Mouse (Mus musculus): ENCODE data around the gene Fam126a. TPM values are rescaled to one million over a fixed set of nuclear protein-coding genes. Genes with fewer than 3 reads are reported as not detected.
A peak's percentile ranks its signal among the peaks of the same experiment; 100 is the strongest.

Gene Fam126a
- total RNA-seq (2021): 10 to 100 TPM; 57.8 to 70.4 TPM

DNA sequence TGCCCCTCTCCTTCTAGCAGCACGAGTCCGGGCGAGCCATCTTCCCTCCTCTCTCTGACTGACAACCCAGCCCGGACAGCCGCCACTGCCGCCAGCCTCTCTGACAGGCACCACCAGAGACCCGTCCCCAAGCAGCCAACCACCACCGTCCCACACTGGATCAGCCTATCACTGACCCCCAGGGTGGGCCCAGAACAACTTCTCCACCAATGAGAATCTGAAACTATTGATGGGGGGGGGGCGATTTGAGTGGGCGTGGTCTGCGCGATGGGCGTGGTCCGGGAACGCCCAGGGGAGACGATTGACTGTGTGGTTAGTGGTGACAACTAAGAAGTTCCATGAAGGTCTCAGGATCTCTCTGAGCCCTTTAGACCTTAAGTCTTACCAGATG lies at the start of gene Fam126a:
Gene Fam126a, minus strand, starts transcription at position 112 of the 391 bp plus-strand sequence.
- intact Hi-C loops (cut with DNase I): loop anchor here (5.0 kb wide), 1 partner anchor 138 kb away; no protein-coding TSS in a partner anchor
- peak; percentile 95 to 97 for DNase-seq

- no peak for DNase-seq
- intact Hi-C loops (cut with DNase I): loop anchor here (2.0 kb wide), 1 partner anchor 224 kb away; no protein-coding TSS in a partner anchor
These were observed 48.1 kb upstream of the Fam126a start for GRCm38 (mm10) chr5:24078420-24079179.

DNA sequence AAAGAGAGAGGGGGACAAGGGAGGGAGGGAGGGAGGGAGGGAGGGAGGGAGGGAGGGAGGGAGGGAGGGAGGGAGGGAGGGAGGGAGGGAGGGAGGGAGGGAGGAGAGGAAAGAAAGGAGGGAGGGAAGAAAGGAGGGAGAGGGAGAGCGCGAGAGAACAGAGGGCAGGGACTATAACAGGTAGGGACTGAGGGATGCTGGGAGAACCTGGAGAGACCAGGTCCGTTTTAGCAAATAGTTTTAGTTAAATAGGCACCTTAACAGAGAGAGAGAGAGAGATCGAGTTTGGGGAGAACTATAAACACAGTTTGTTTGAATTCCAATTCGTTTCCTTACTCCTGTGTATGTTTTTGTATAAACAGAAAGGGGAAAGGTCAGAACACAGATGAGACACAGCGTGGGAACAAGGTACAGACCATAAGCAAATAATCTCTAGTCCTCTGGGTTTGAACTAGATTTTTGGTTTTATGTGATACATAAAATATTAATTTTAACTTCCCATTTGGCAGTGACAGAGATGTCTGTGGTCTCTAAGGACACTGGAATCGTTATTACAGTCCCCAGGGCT lies 47.3 kb upstream of the Fam126a start:
- intact Hi-C loops (cut with DNase I): loop anchor here (1.0 to 2.0 kb wide), 4 partner anchors 49 to 223 kb away; no protein-coding TSS in a partner anchor
- DNase-seq: no peak

GRCm38 (mm10) chr5:24076986-24077718 lies 46.7 kb upstream of the Fam126a start:
- intact Hi-C loops (cut with DNase I): loop anchor here (1.0 to 2.0 kb wide), 3 partner anchors 48 to 187 kb away; no protein-coding TSS in a partner anchor
- peak; percentile 84 to 87 for DNase-seq

- intact Hi-C loops (cut with DNase I): no loop called here
- no peak for DNase-seq
These were observed 41.5 kb upstream of the Fam126a start for GRCm38 (mm10) chr5:24072031-24072430.

- no peak for DNase-seq
- intact Hi-C loops (cut with DNase I): no loop called here
These were observed 38.5 kb upstream of the Fam126a start for GRCm38 (mm10) chr5:24068955-24069354.

DNA sequence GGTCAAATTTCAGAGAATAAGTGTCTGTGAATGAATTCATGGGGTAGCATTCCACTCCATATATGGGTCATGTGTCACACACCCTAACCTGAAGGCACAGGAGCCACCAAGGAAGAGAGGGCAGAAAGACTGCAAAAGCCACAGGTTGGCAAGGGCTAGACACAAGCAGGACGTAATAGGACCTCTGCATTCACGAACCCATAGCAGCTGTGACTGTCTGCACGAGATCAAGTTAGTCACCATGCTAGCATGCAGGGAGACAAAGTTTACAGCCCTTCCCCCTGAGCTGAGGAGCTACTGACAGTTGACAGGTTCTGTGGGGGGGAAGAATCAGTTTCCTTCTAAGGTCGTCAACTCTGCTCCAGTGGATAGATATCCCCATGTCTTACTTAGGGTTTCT lies 33.1 kb upstream of the Fam126a start:
- intact Hi-C loops (cut with DNase I): no loop called here
- DNase-seq: no peak

DNA sequence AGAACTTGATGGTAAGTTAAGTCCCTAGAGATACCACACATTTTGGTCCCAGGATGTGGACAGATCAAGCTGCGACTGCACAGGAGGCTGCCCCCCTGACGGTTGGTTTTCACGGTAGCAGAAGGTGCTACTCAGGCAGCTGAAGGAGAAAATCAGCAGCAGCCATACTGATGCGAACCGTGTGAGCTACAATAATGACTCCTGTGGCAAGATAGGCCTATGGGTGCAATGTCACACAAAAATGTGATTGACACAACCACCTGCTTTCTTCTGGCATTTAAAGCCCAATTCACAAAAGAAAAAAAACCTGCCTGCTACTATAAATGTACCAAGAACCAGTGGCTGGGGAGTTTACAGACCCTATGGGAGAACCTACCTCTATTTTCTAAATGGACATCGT lies 32.5 kb upstream of the Fam126a start:
- intact Hi-C loops (cut with DNase I): no loop called here
- no peak for DNase-seq

DNA sequence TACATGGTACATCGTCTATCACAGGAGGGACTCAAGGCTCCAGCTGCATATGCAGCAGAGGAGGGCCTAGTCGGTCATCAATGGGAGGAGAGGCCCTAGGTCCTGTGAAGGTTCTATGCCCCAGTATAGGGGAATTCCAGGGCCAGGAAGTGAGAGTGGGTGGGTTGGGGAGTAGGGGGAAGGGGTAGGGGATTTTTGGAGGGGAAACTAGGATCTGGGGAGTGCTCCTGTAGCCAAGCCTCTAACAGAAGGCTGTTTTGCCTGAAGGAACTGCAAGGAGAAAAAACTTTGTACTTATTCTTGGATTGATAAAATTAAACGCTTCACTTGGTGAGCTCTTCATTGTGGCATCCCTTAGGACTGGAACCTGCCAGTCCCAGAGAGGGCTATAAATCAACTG lies 30.5 kb upstream of the Fam126a start:
- intact Hi-C loops (cut with DNase I): no loop called here
- no peak for DNase-seq

DNA sequence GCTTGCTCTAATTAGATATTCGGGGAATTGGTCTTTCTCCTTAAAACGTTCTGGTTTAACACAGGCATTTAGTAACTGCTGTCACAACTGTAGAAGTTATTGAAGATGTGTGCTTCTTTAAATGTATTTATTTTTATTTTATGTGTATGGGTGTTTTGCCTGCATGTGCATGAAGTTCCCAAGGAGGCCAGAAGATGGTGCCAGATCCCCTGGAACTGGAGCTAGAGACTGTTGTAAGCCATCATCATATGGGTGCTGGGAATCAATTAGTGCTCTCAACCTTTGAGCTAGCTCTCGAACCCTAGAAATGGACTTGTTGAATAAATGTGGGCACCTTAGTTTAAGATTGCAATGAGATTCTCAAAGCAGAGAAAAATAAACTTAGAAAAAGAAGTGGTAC lies 27.1 kb upstream of the Fam126a start:
- no peak for DNase-seq

DNA sequence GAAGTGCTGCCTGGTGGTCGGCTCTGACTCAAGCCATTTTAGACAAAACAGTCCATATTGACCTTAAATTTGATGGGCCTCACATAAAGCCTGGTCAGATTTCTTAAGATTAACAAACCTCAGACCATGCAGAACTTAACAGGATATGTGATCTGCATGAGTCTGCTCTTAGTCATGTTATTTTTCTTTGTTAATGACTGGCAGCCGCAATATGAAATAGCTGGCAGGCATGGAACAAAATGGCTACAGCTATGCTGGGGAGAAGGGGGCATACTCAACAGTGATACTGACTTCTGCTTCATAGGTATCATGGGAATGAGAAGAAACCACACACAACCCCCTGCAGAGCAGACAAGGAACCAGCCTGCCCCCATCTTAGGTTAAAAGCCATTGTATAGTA lies 26.4 kb upstream of the Fam126a start:
- DNase-seq: no peak
- intact Hi-C loops (cut with DNase I): no loop called here

More for the DNA sequence above, 27.1 kb upstream of the Fam126a start:
- intact Hi-C loops (cut with DNase I): no loop called here

DNA sequence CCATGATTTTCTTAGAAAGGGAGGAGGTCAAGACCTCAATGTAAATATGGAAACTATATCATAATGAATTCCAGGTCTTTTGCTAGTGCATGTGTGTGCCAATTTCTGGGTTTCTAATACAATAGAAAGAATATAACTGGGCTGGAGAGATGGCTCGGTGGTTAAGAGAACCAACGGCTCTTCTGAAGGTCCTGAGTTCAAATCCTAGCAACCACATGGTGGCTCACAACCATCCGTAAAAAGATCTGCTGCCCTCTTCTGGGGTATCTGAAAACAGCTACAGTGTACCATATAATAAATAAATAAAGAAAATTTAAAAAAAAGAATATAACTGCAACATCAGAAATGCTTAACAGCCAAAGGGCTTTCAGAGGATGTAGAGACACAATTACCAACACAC lies 23.9 kb upstream of the Fam126a start:
- DNase-seq: no peak
- intact Hi-C loops (cut with DNase I): no loop called here

DNA sequence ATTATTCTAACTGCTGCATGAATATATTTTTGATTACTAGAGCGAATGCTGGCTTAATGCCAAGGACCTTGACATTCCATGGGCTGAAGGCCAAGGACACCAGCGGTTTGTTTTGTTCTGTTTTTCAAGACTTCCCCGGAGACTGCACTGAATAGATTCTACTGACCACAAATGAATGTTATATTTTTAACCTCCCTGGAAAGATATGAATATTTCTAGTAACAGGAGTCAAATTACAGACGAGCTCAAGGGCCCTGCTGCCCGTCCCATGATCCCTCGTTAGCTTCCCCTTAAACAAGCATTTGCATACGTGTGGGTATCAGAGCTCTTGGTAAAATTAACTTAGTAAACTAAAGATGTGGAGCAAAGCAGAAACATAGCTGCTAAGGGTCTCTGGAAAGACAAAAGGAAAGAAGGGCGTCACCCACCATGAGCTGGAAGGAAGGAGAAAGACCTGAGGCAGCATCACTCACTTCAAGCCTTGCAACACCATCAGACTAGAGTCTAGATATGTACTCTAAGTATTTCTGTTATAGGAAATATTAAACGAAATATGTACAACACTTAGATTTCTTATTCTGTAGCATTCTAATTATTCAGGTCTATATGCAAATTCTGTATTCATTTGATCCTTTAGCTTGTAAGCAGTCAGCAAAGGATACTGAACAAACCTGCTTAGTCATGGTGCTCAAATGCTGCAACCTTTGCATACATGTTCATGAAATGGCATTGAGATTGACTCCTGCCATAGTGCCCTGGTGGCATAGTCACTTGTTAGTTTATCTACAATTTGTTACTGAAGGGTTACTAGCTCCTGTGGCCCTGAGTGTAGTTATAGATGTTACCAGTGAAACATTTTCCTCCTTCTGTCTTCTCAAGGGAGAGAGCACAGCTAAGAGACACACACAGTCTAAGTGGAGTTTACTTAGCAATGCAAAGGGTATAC lies 23.0 kb upstream of the Fam126a start:
- DNase-seq: peak; percentile 69 to 83
- intact Hi-C loops (cut with DNase I): loop anchor here (1.0 kb wide), 1 partner anchor 203 kb away; no protein-coding TSS in a partner anchor

DNA sequence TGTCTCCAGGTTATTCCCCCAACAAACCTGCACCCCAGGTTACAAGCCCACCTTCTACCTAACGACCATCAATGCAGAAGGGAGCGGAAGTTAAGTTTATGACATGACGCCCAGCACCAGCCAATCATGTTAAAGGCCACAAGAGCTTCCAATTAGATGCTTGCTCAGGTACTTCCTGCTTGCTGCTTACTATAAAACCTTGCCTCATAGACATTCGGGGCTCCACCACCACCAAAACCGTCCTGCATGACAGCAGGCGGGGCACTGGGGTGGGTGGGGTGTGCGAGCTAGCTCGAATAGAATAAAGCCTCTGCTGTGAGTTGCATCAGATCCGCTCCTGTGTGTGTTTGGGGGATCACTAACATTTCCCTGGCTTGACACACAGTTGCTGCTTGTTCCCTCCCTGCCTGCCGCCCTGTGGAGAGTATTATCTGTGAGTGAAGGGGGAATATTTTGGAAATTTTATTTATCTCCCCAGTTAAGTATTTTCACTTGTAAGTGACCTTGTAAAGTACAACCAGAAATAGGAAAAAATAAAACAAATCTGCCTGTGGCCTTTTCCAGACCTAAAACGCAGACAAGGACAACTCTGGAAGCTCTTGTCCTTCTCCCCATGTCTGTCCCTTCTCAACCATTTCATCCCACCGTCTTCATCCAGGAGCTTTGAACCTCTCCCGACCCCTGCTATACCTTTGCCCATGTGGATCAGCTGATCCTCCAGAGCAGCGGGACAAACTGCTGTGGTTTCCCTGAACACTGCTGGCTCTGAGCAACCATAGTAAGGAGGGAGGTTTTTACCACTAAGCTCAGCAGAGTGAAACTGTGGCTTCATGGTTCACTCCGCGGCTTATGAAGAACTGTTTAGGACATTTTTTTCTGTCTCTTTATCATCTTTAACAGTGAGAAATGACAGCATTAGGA lies 21.5 kb upstream of the Fam126a start:
- intact Hi-C loops (cut with DNase I): no loop called here

GRCm38 (mm10) chr5:24047821-24048220 lies 17.3 kb upstream of the Fam126a start:
- DNase-seq: peak; percentile 21 to 23
- intact Hi-C loops (cut with DNase I): no loop called here

More for the DNA sequence above, 21.5 kb upstream of the Fam126a start:
- peak in 1 of 2 experiments; percentile 21 for DNase-seq

- DNase-seq: no peak
- intact Hi-C loops (cut with DNase I): no loop called here
These were observed 16.5 kb upstream of the Fam126a start for GRCm38 (mm10) chr5:24047001-24047400.

DNA sequence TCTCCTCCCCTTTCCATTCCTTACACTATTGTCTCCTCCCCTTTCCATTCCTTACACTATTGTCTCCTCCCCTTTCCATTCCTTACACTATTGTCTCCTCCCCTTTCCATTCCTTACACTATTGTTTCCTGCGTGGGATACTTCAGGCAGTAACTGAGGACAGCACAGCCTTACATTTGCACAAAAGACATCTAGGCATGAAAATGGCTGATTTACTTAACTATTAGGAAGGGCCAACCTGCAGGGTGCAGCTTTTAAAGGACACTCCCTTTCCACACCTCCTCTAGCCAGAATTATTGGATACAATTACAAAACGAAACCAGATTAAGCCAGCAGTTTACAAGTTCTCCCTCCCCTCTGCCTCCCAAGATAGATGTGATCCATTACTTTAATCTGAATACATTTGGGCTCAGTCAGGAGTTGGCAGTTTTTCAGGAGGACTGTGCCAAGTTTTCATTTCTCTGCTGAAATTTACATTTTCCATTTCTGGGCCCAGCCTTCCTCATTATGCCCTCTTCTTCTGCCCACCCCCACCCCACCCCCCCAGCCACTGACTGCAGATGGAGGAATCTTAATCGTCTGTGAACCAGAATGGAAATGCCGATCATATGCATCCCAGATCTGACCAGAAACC lies 15.6 kb upstream of the Fam126a start:
- intact Hi-C loops (cut with DNase I): no loop called here
- peak in 1 of 2 experiments; percentile 31 for DNase-seq

- intact Hi-C loops (cut with DNase I): no loop called here
- DNase-seq: no peak
These were observed 13.9 kb upstream of the Fam126a start for GRCm38 (mm10) chr5:24044387-24044786.

GRCm38 (mm10) chr5:24043367-24043766 lies 12.9 kb upstream of the Fam126a start:
- intact Hi-C loops (cut with DNase I): no loop called here
- DNase-seq: no peak

Measured in heart, postnatal 10 days (tissue).